Mouse (Mus musculus) spleen, adult 2 months (tissue): ENCODE measurements around the gene Elmo1.

ENCODE experiments used
- CTCF ChIP-seq: fragments of 200-500 bp; IDR thresholded peaks from 2 replicates; pipeline ENCODE4 v1.5.1; 2011; ENCODE audit warnings: mild to moderate bottlenecking, inconsistent platforms; ENCODE audit not compliant: insufficient read depth, insufficient read length, insufficient replicate concordance; ENCODE audit errors: extremely low read depth
- POLR2A ChIP-seq: fragments of 200-500 bp; IDR thresholded peaks from 2 replicates; pipeline ENCODE4 v1.6.1; 2011; ENCODE audit warnings: low read depth, low read length, inconsistent platforms

GRCm38 (mm10) chr13:20410306-20411101, 320.1 kb downstream of the Elmo1 start:
- TF ChIP-seq POLR2A: no peak
- no peak for TF ChIP-seq CTCF
